Mouse (Mus musculus) spleen, postnatal 14 days (tissue): Measurements from ENCODE around the gene Nfix.

ENCODE experiments used
- DNase-seq, 2 experiments: peaks; one replicate each; pipeline ENCODE4 v3.0.0; 2021 to 2022; ENCODE audit warnings: low spot score in 2 of 2

Gene Nfix

DNA sequence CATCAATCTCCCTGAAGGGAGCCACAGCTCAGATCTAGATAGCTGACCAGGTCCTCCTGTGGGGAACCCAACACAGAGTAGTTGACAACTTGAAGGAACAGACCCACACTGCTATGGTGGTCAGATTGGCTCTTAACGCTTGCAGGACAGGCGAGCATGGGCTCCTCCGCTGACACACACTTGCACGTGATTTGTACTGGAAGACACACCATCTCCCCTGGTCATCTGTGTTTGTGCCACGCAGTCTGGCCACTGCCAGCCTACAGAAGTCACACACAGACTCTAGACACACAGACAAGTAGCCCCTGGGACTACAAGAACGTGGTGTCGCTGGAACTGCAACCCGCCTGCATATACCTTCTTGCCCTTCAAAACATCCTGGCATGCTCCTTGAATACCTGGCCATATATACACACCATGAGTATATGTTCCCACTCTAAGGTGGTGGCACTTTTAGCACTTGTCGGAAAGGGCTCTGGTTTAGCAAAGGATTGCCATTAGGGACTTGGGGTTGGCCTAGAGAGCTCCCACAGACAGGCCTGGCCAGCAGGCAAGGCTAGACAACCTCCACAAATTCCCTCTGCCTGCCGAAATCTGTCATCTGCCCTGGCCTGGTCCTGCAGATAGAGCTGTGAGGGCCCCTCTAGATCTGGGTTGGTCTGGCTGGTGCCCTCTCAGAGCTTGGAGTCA, 1.6 kb downstream of the Nfix start:
- DNase-seq, result no peak

DNA sequence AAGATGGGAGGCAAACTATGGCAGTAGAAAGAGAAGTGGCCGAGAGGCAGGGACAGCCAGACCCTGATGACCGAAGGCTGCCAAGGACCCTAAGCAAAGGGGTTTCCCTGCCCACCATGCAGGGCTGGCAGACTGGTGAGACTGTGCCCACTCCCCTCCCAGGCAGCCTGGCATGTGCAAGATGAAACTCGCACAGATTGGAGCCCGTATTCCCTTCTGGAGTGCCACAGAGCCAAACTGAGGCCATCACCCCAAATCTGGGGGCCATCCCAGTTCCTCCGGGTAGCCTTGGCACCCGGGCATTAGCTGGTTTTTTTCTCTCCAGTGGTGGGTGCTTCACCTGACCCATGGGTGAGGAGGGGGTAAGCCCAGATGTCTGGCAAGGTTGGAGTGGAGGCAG, 2.2 kb downstream of the Nfix start:
- DNase-seq, result no peak

DNA sequence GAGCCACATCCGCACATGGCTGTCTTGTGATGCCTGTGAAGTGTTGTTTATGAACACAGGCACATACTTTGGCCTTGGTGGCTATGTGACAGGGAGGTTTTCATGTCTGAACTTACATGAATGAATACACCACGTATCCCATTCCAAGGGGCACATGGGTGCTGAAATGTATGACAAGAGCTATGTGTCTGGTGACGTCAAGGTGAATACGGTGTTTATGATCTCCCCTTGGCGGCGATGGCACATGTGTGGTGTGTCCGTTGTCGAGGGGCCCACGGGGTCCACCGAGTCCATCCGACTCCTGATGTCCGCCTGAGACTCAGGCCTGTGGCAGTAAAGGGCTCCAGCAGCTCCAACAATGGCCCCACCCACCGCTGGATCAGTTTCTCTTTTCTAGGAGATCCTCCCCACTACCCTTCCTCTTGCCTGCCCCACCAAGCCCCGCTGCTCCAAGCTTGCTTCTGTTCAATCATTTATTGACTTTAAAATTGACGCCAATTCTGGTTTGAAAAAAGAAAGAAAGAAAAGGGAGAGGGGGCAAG, 2.8 kb downstream of the Nfix start:
- no peak for DNase-seq

DNA sequence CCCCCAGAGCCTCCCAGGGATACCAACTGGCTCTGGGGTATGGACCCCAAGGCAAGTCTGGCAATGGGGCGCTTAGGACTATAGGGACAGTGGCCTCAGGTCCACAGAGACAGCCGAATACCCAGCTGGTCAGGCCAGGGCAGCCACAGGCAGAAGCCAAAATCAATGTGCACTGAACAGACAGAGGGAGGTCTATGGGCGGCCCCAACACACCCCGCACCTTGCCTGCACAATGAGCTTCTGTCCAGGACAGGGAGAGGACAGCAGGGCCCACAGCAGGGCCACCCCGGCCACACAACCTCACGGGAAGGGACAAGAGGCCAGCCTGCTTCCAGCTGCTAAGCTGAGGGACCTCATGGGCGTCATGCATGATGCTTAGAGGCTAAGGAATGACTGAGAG, 5.7 kb downstream of the Nfix start:
- no peak for DNase-seq

DNA sequence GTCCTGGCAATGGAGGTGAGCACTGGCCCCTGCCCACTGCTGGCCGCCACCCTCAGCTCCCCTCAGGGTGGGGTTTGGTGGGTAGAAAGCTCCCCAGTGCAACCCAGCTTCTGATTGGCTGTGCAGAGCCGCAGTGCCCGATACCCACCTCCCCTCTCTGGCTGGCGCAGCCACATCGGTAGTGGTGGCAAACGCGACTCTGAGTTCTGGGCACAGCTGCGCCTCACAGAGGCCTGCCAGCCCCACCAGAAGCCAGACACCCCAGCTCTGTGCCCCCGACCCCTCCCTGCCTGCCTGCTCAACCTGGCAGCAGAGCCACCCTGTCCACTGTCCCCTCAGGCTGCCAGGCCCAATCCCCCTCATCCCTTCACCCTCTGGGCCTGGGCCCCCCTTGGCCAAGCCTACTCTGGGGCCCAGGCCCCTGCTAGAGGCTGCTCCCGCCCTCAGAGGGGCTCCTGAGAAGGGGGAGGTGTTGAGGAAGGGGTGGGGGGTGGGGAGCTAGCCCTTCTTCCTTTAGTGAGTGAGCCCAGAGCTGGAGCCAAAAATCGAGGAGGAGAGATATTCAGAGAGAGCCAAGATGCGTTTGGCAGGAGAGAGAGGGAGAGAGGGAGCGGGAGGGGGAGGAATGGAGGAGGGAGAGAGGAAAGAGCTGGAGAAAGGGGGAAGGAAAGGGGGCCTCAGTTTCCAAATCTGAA, 6.2 kb downstream of the Nfix start:
- DNase-seq, result no peak

DNA sequence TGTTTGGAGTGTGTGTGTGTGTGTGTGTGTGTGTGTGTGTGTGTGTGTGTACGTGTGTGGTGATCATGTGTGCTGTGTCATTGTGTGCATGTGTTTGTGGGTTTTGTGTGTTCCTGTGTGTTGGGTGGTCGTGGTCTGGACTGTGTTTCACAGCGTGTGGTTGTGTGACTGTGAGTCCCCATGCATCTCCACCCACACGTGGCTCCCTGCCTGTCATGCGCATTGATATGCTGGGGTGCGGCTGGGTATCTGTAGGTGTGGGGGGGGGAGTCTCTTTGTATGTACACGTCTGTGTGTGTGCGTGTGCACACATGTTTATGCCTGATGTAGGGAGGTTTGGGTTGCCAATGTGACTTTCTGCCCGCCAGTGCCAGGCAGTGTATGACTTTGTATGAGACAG, 7.0 kb downstream of the Nfix start:
- DNase-seq, result no peak

DNA sequence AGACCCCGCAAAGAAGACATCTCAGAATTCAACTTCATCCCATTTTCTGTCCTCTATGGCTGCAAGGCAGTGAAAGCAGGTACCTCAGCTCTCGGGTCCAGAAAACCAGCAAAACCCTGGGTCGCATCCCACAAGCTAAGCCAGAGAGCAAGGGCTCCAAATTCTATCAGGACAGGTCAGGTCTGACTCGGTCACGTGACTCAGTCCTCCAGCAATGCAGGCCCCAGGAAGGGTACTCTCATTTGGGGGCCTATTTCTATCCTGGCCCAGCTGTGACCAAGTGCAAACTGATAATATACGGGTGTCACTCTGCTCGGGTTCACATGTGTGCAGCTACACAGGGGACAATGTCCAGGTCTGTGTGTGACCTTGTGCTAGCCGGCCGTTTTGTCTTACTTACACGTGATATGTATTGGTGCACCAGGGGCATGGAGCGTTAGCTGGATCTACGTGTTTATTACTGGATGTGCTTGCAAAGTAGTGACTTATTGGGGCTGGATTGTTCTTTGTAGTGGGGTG, 7.7 kb downstream of the Nfix start:
- DNase-seq, result no peak

DNA sequence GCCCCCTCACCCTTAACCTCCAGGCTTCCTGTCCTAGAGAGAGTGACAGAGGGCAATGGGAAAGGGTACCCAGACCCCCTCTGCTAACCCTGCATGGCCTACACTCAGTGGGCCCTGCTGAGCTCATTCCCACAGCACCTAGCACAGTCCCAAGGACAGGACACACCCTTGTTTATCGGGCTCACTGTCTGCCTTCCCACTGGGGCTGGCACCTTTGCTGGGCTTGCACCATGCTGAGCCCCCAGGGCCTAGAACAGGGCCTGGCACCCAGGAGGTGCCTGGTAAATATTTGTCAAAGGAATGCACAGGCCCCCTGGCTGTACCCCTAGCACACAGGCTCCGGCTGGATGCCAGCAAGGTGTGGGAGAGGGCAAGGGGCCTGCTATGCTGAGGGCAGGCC, 9.6 kb downstream of the Nfix start:
- no peak for DNase-seq

DNA sequence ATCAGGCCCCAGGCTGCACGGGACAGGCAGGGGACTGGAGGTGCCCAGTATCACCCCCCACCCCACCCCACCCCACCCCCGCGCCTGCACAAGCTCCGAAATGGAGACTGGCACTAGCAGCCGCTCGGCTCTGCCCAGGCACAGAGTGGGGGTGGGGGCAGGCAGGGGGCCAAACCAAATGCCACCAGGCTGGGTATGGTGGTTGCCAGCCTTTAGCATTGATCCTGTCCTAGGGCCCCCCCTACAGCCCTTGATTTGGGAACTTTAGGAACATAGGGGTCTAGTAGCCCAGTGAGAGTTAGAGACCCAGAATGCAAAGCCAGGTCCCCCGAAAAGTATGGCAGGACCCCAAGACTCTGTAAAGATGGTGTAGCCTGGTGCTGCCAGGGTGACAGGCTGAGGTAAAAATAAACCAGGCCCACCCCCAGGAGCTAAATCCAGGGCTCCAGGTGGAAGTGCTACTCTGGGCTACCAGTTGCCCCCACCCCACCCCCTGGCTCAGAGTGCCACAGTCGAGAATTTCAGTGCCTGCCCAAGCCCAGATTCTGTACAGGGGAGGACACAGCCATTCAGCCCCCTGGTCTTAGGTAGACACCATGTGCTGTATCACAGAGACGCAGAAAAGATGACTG, 10.2 kb downstream of the Nfix start:
- DNase-seq, result no peak

DNA sequence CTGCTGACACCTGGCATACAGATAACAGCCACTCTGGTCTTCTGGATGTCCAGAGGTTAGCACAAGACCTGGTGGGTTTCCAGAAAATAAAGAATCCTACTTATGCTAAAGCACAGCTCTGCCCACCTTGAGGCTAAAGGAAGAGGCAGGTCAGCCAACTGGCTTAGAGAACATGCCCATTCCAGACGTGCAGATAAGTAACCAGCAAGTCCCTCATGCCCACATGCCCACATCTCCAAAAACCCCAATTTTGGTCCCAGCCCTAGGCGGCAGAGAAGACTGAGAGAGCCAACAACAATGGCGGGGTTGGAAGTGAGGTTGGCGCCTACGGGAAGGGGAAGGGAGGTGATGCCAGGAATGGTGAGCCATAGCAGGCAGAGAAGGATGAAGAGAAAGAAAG, 10.8 kb downstream of the Nfix start:
- no peak for DNase-seq

DNA sequence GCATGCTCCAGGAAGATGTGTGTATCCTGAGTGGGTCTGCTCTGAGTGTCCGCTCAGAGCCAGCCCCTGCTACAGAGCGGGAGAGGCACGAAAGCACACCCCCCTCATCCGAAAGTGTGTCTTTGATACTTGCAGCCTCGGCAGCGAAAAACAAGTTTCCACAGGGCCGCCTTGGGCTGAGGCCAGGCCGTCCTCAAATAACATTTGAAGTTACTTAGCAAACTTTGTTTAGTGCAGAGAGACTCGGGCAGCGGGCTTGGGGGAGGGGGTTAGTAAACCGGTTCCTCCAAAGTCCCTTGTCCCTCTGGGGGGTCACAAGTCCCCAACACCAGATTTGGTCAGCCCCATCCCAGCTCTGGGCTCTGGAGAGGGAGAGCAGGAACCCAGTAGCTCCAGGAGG, 11.2 kb downstream of the Nfix start:
- no peak for DNase-seq

DNA sequence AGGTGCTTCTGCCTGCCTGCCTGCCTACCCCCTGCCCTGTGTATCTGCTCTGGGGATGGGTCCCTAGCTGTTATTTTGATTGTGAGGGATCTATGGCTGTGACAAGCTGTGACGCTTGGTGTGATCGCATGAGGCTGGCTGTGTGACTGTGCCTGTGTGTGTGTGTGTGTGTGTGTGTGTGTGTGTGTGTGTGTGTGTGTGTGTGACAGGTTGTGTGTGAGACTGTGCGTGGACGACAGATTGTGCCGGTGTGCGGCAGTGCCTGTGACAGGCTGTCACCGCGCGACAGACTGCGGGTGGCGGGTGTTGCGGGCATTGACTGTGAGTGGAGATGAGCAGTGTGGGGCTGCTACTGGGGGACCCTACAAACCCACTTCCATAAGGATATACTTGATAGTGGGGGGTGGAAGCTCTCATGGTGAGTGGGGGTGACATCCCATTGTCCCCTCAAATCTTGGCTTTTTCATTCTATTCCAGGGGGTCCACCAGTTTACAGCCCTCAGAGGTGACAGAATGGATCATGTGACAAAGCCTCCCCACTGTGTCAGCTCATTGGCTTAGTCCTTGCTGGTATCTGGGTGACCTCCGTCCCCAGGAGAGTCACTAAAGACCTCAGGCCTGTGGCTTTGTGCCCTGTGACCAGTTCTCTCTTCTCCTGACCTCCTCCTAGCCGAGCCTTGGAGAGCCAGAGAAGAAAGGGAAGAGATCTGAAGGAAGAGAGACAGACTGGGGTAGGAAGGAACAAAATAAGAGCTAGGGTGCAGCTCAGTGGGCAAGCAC, 12.4 kb downstream of the Nfix start:
- DNase-seq, result no peak

DNA sequence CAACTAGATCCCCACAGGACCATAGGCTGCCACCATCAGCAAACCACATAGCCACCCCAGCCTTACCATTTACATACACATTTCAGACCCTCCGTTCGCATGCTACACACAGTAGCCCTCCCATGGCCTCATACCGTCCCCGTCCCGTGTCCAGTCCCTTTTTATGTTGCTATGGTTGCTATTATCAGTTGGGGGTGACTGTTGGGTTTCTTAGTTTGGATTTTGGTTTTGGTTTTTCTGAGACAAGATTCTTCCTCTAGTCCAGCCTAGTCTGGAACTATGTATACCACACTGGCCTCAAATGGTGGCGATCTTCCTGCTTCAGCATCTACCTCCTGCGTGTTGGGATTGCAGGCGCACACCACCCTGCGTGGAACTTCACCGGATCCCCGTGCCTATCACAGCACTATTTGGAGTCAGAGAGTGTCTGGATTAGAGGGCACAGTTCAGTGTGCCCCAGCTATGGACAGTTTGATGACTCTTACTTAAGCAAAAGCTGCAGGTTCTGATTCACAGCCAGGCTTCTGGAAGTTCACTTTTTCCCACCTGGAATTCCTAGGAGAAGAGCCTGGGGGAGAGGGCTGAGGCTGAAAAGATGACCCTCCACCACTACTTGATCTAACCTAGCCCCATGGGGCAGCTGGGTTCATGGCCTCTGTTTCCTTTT, 13.2 kb downstream of the Nfix start:
- DNase-seq, result no peak

DNA sequence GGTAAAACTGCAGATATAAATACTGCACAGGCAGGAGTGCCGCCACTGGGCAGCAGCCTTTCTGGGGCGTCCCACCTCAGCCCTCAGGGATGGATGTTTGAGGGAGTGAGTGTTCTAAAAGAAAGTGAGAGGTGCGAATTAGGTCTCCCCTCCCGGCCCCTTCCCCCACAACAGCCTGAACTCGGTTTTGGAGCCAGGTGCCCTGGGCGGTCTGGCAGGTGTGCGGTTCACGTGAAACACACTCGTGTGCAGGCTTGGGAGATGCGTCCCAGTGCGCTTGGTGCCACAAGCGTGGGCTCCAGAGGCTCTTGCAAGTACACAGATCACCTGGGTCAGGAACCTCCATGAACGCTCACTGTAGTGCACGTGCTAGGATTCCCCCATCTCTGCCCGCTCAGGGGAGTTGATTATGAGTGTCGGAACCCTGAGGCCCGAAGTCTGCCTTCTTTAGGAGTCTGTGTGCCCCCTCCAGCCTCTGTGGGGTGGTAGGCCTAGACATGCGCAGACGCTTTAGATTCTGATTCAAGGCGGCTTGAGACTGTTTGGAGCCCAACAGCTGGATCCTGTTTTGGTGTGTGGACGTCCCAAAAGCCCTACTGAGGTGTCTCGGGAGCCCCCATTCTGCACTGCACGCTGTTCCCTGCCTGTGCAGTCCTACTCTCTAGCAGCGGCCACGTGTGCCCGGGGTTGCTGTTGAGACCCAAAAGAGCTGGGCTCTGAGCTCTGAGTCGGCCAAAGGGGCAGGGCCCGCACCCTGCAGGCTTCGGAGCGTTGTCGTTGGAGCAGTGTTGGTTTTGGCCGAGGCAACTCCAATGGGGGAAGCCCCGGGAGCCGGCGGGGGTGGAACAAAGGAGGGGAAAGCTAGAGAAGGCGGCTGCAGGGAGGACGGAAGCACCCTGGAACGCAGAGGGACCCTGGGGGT, 14.1 kb downstream of the Nfix start:
- DNase-seq, result no peak

DNA sequence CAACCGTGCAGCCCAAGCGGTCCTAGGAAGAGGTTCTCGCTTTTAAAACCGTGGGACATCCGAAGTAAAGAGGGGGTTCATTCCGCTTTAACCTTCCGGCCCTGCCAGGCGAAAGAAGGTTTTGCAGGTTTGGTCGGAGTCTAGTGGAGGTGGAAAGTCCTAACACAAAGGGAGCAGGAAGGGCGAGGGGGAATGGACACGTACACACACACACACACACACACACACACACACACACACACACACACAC, 14.7 kb downstream of the Nfix start:
- no peak for DNase-seq

DNA sequence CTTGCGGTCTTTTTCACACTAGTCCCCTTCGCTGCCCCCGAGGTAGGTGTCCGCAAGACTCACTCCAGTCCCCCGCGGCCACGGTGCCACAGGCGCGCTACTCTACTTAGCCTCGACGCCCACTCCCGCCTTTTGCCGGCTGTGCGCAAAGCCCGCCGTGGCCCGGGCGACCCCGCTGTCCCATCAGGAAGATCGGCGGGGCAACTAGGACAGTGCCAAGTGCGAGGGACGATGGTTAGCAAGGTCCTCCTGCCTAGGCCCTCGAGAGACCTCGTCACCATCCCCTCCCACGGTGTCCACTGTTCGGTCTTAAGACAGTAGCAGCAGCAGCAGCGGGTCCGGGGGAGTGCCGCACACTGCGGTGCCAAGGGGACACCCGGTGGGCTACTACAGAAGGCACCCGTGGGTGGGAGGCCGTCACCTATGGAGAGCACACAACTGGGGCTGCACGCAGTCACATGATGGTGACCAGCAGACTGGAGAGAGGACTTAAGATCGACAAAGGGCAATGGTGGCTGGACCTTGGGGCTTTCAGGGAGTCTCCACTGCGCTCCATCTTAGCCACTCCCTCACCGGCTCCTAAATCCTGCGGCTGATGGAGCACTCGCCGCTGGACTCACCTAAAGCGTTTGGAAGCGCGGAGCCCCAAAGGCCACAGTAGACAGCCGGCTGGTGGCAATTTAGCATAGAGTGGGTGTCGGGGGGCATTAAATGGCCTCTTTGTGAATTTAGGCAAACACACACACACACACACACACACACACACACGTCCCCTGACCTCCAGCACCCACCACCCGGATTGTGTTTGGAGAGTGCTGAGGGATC, 15.3 kb downstream of the Nfix start:
- DNase-seq, result no peak

DNA sequence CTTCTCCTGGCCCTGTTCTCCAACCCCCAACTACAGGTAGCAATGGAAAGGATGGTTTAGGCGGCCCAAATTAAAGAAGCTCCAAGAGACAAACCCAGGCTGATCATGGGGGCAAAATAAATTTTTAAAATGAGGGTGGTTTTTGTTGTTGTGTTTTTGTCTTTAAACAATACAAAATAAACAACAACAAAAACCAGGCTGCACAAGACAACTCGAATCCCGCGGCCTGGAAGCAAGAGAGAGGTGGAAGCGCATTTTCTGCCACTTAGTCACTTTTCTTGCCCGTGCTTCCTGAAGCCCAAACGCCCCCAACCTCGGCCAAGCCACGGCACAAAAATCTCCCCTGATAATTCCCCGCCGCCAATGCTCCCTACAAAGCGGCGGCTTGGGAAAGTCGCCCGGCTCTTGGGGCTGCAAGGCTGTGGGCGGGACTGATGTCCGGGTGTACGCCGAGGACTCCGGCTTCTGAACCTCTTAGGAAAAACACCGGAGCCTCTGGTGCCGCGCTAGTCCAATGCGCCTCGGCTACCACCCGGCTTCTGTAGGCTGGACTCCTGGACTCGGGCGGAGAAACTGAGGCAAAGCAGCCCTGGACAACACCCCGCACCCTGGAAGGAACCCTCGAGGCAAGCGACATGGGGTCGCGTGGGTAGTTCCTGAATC, 16.1 kb downstream of the Nfix start:
- DNase-seq, result no peak

DNA sequence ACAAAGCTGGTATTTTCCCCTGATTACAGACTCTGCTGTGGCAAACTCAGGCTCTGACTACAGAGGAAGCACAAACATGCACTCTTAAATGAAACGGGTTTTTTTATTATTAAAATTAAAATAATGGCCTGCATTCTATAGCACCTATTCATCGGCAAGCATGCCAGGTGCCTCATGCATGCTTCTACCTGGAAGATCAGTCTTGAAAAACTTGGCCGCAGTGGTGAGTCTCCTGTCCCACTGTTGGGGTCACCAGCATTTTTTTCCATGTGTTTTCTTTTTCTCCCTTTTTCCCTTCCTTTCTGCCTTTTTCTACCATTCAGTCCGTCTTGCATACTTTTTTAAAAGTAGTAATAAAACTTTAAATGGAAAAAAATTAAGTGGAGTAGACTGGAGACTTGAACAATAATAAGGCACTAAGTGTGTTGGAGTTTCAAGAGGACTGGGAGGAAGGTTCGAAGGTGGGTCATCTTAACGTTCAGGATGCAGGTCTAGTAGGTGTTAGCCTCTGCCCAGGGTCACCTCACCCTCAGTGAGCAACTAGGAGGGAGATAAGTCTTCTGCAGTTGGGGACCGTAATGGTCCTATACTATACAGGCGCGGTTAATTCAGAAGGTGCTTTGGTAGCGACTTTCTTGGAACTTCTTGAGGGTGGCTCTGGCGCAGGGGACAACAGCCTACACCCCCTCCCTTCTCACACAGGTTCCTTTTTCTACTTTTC, 16.8 kb downstream of the Nfix start:
- no peak for DNase-seq

DNA sequence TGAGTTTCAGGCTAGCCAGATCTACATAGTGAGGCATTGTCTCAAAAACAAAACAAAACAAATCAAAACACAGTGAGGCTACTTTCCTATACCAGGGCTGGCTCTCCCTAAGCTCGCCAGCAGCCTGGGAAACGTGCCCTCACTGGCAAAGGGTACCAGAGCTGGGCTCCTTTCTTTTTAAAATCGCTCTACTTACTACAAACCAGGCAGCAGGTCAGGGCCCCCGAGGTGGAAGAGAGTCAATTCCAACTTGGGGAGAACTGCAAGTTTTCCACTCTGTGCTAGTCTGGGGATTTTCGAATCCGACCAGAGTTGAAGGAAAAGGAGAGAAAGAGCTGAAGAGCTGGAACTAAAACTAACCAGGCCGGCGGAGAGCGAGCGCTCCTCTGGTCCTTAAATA, 17.5 kb downstream of the Nfix start:
- DNase-seq, result no peak
